Mouse (Mus musculus) ES-Bruce4 (cell line): ENCODE results near the gene Cib1.

Experiments used
- CTCF ChIP-seq: IDR thresholded peaks from one replicate; pipeline ENCODE4 v1.8.1; 2011; ENCODE audit warnings: low read depth, low read length
- EP300 ChIP-seq: IDR thresholded peaks from 2 replicates; pipeline ENCODE4 v1.6.1; 2011; ENCODE audit warnings: low read depth, low read length; ENCODE audit not compliant: insufficient read depth
- POLR2A ChIP-seq: IDR thresholded peaks from one replicate; pipeline ENCODE4 v1.8.1; 2011; ENCODE audit warnings: low read length; ENCODE audit not compliant: insufficient read depth

DNA sequence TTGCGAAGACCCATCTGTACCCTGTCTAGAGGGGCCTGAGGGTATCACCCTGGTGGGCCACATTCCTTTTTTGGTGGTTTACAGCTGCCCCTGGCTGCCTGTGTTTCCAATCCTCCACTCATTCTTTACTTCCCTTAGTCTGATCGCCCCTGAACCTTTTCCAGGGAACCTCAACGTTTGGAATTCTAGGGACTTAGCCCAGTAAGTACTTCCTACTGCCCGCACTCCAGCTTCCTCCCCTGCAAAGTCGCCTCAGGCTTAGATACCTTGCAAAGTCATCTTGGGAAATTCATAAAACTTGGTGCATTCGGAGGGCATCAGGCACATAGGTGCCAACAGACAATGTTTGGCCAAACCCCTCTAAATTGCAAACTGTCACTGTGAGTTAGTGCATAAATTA is 33.3 kb downstream of the Cib1 start:
- TF ChIP-seq CTCF (no peak), EP300 (no peak), POLR2A (no peak)
